Mouse (Mus musculus): ENCODE results near the gene Zfhx3.

DNA sequence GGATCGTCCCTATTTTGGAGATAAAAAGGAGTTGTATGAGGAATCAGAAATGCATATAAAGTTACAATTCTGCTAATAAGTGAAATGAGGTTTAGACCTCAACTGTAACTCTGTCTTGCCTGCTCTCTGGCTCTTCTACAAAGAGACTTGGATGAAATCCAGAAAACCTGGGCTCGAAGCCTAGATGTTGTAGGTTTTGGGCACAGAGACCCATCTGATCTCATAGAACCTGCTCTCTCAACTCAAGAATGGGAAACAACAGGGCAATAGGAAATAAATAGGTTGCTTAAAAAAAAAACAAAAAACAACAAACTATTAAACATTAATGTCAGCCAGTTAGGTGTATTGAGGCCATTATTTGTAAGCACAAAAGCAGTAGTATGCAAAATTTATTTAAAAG is 182.6 kb downstream of the Zfhx3 start:
- TF ChIP-seq CTCF (IDR thresholded peaks at IDR 0.05; ENCODE audit: low read depth, low read length): no peak
- no peak for TF ChIP-seq POLR2AphosphoS5 (IDR thresholded peaks at IDR 0.05; ENCODE audit: insufficient replicate concordance, low read depth, low read length)
- TF ChIP-seq TAL1 (conservative IDR thresholded peaks at IDR 0.05; ENCODE audit: low read depth, low read length): no peak
- TF ChIP-seq GATA1 (IDR thresholded peaks at IDR 0.05; ENCODE audit: borderline replicate concordance, low read length): no peak
- TF ChIP-seq GATA2 (IDR thresholded peaks at IDR 0.05; ENCODE audit: borderline replicate concordance, low read depth, low read length): no peak
